Mouse (Mus musculus) liver, embryonic 14.5 days (tissue): Measurements from ENCODE around the gene Dnajb5.

Source experiments
- CTCF ChIP-seq: IDR thresholded peaks from 2 replicates; pipeline ENCODE4 v1.5.1; 2016; ENCODE audit warnings: antibody characterized with exemption, low read depth, control low read depth
- EP300 ChIP-seq: IDR thresholded peaks from 2 replicates; pipeline ENCODE4 v1.6.1; 2016; ENCODE audit warnings: antibody characterized with exemption, low read depth

DNA sequence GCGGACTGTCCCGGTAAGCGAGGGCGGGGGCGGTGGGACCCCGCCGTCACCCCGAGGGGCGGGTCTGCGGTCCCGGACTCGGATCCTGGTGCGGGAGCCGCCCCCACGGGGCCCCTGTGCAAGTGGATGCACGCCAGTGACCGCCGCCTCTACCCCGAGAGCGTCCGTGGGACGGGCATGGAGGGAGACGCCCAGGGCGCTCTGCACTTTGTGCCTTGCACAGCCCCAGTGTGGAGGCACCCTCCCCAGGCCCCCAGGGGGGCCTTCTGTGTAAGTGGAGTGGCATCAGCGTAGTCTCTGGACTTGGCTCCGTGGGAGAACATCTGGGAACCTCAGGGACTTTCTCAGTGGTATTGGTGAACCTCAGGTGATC is 32.2 kb upstream of the Dnajb5 start:
- TF ChIP-seq CTCF (no peak), EP300 (no peak)
